14 mouse cellular contexts compared by ENCODE assay signal in genomic region chr14:29707561-29708335, GRCm38 (mm10). TPM values are rescaled to one million over a fixed set of nuclear protein-coding genes. Genes with fewer than 3 reads are reported as not detected.
DNase-seq lines count a peak whose midpoint lies in the region; ATAC-seq lines count a peak whose summit lies in the region.
"Had no signal": no experiment of that assay in that cellular context is flagged by ENCODE, and none has a peak within 500 bp of the region (broad histone marks: within the 10 kb centered on the region; RNA-seq: fewer than 3 reads in every experiment).

No protein-coding gene starts in this region.

- 0 out of 2 replicates have a peak overlapping the region, but pooled peaks have one; percentile 23 for H3K27ac ChIP-seq in hindbrain, embryonic 10.5 days
- no peak overlapping the region for H3K27ac ChIP-seq in hindbrain, embryonic 11.5 days (ENCODE audit: low read depth, low read length)
- H3K27ac ChIP-seq in midbrain, embryonic 15.5 days = no peak overlapping the region
- H3K27ac ChIP-seq: embryonic facial prominence, embryonic 12.5 days; liver, embryonic 13.5 days had no signal

- H3K4me1 ChIP-seq in hindbrain, embryonic 10.5 days (replicated peaks) = peaks cover 5% of the 10 kb centered on the region
- no peaks in the 10 kb centered on the region for H3K4me1 ChIP-seq in hindbrain, embryonic 11.5 days (replicated peaks; ENCODE audit: control insufficient read depth, insufficient read depth, low read length)
- H3K4me1 ChIP-seq in midbrain, embryonic 15.5 days = peaks cover 7% of the 10 kb centered on the region; the same call in 1 of the 2 replicates
- H3K4me1 ChIP-seq: liver, embryonic 13.5 days had no signal

- H3K4me3 ChIP-seq in hindbrain, embryonic 10.5 days = no peak overlapping the region
- H3K4me3 ChIP-seq in hindbrain, embryonic 11.5 days (ENCODE audit: low read depth, low read length) = no peak overlapping the region
- no peak overlapping the region for H3K4me3 ChIP-seq in midbrain, embryonic 15.5 days
- H3K4me3 ChIP-seq: embryonic facial prominence, embryonic 12.5 days; liver, embryonic 13.5 days had no signal

- no peak for ATAC-seq in hindbrain, embryonic 11.5 days (ENCODE audit: low FRiP score)
- ATAC-seq in midbrain, embryonic 15.5 days (replicated peaks) = 0 out of 2 replicates have a peak, but pooled peaks have one; percentile 20
- ATAC-seq: intestine, embryonic 16.5 days had no signal

- no peak overlapping the region for H3K9ac ChIP-seq in hindbrain, embryonic 11.5 days (ENCODE audit: low read depth, low read length)
- no peak overlapping the region for H3K9ac ChIP-seq in midbrain, embryonic 15.5 days
- H3K9ac ChIP-seq: embryonic facial prominence, embryonic 12.5 days; liver, embryonic 13.5 days had no signal

- WGBS in hindbrain, embryonic 10.5 days = 34% methylated on average over 18 of the region's 18 CpGs
- 37% methylated on average over 18 of the region's 18 CpGs for WGBS in hindbrain, embryonic 11.5 days
- 32% methylated on average over 18 of the region's 18 CpGs for WGBS in midbrain, embryonic 15.5 days

- no peak for DNase-seq in hindbrain, embryonic 10.5 days (ENCODE audit: low spot score)
- DNase-seq in hindbrain, embryonic 11.5 days (ENCODE audit: low spot score) = no peak
- peak; percentile 14 for DNase-seq in Muller cell, postnatal 12 days (ENCODE audit: inconsistent ontology term)
- DNase-seq in brain, adult 2 months (ENCODE audit: low read depth, low spot score) = peak; percentile 28
- DNase-seq in lung, adult 18-20 months = no peak
- DNase-seq in spleen, postnatal 14 days (ENCODE audit: low spot score in 2 of 2) = no peak
- DNase-seq: adrenal gland, postnatal 10 days; heart, postnatal 10 days; liver, embryonic 13.5 days; lung, postnatal 14 days; thymus, adult 18-20 months had no signal

- peaks cover 15% of the 10 kb centered on the region for H3K27me3 ChIP-seq in hindbrain, embryonic 10.5 days (ENCODE audit: insufficient read depth, poor library complexity, severe bottlenecking)
- H3K27me3 ChIP-seq in hindbrain, embryonic 11.5 days (ENCODE audit: control insufficient read depth, insufficient read depth, low read length) = peaks cover 4% of the 10 kb centered on the region
- H3K27me3 ChIP-seq in midbrain, embryonic 15.5 days (replicated peaks) = no peaks in the 10 kb centered on the region

- no peak overlapping the region for H3K4me2 ChIP-seq in hindbrain, embryonic 11.5 days (replicated peaks; ENCODE audit: low read depth, low read length)
- H3K4me2 ChIP-seq in midbrain, embryonic 15.5 days = peak overlapping the region; percentile 34
- H3K4me2 ChIP-seq: embryonic facial prominence, embryonic 12.5 days; liver, embryonic 13.5 days had no signal

- no peaks in the 10 kb centered on the region for H3K9me3 ChIP-seq in hindbrain, embryonic 10.5 days
- no peaks in the 10 kb centered on the region for H3K9me3 ChIP-seq in hindbrain, embryonic 11.5 days (ENCODE audit: control insufficient read depth, low read length)
- no peaks in the 10 kb centered on the region for H3K9me3 ChIP-seq in midbrain, embryonic 15.5 days
- H3K9me3 ChIP-seq: embryonic facial prominence, embryonic 12.5 days; liver, embryonic 13.5 days had no signal

- no peaks in the 10 kb centered on the region for H3K36me3 ChIP-seq in hindbrain, embryonic 10.5 days
- no peaks in the 10 kb centered on the region for H3K36me3 ChIP-seq in hindbrain, embryonic 11.5 days (ENCODE audit: control insufficient read depth, insufficient read depth, low read length)
- no peaks in the 10 kb centered on the region for H3K36me3 ChIP-seq in midbrain, embryonic 15.5 days (replicated peaks)
- H3K36me3 ChIP-seq: embryonic facial prominence, embryonic 12.5 days; liver, embryonic 13.5 days had no signal

RNA-seq across cellular contexts. Expression of gene Cacna2d3, which starts 13.9 kb away (rescaled TPM):
- 5.1 and 12.6 TPM in 2 replicates for polyA plus RNA-seq in hindbrain, embryonic 10.5 days (2016; fragmentation: Nextera tagmentation; extraction: Ambion mirVana)
- 18.1 and 20.4 TPM in 2 replicates for polyA plus RNA-seq in hindbrain, embryonic 11.5 days (2014; fragmentation: Nextera tagmentation; extraction: Ambion mirVana)
- polyA plus RNA-seq in midbrain, embryonic 15.5 days (2015; fragmentation: Nextera tagmentation; extraction: Ambion mirVana) = 41.1 and 41.9 TPM in 2 replicates

Comparison
In these comparisons a context has a peak if more than half of its experiments do, and no peak if none do; other contexts are left out.
1. DNase-seq: peak in Muller cell, postnatal 12 days (single experiment) and brain, adult 2 months (single experiment); none in hindbrain, embryonic 10.5 days (single experiment), hindbrain, embryonic 11.5 days (single experiment), lung, adult 18-20 months (0 of 2) and spleen, postnatal 14 days (0 of 2).